Mouse (Mus musculus) spleen, adult 2 months (tissue): ENCODE measurements at regions not wholly inside any gene's neighbourhood (a gene's known extent, or its start where the extent isn't known, plus 50 kb on each side); places are given as distances from the start of the nearest gene placed in this dataset.

Experiments used
- DNase-seq, 2 experiments: peaks; one replicate each; pipeline versions ENCODE4 v3.0.0 to v3.0.0-alpha.2; 2012 to 2021; ENCODE audit warnings: low spot score in 2 of 2, low read depth in 1 of 2
- H3K27ac ChIP-seq: fragments of 200-500 bp; 2 replicates; pipeline ENCODE4 v1.5.1; 2012; ENCODE audit warnings: low read length, inconsistent platforms; ENCODE audit not compliant: insufficient read depth
- H3K27me3 ChIP-seq: fragments of 200-500 bp; 2 replicates; pipeline ENCODE4 v1.6.1; 2012; ENCODE audit warnings: mild to moderate bottlenecking, moderate library complexity, low read length, inconsistent platforms; ENCODE audit not compliant: control insufficient read depth, insufficient read depth
- H3K36me3 ChIP-seq: fragments of 200-500 bp; 2 replicates; pipeline ENCODE4 v1.6.1; 2012; ENCODE audit warnings: mild to moderate bottlenecking, low read length, inconsistent platforms; ENCODE audit not compliant: control insufficient read depth, insufficient read depth
- H3K4me1 ChIP-seq: fragments of 200-500 bp; 2 replicates; pipeline ENCODE4 v1.6.1; 2011; ENCODE audit warnings: inconsistent platforms; ENCODE audit not compliant: control insufficient read depth, insufficient read depth, insufficient read length
- H3K4me3 ChIP-seq: fragments of 200-500 bp; 2 replicates; pipeline ENCODE4 v1.5.1; 2011; ENCODE audit warnings: mild to moderate bottlenecking, inconsistent platforms; ENCODE audit not compliant: insufficient read depth, insufficient read length; ENCODE audit errors: extremely low read depth
- CTCF ChIP-seq: fragments of 200-500 bp; IDR thresholded peaks from 2 replicates; pipeline ENCODE4 v1.5.1; 2011; ENCODE audit warnings: mild to moderate bottlenecking, inconsistent platforms; ENCODE audit not compliant: insufficient read depth, insufficient read length, insufficient replicate concordance; ENCODE audit errors: extremely low read depth
- POLR2A ChIP-seq: fragments of 200-500 bp; IDR thresholded peaks from 2 replicates; pipeline ENCODE4 v1.6.1; 2011; ENCODE audit warnings: low read depth, low read length, inconsistent platforms
- WGBS: fragments of 180-500 bp; shearing (Covaris S2); methylation state at CpG from one replicate; pipeline ENCODE4 v1.1.7; 2018; 5-methylcytosine and 5-hydroxymethylcytosine counted together

GRCm38 (mm10) chr6:145310601-145311000 is 60.6 kb upstream of the Kras start:
- TF ChIP-seq POLR2A (no peak), CTCF (no peak)
- 90% methylated on average over 6 of the region's 6 CpGs for WGBS

GRCm38 (mm10) chr6:145309025-145309424 is 59.0 kb upstream of the Kras start:
- DNase-seq: no peak
- 88% methylated on average over 3 of the region's 3 CpGs for WGBS
- no peak overlapping the region for H3K27ac ChIP-seq
- H3K36me3 ChIP-seq: no peaks in the 10 kb centered on the region
- no peak for TF ChIP-seq POLR2A
- no peaks in the 10 kb centered on the region for H3K27me3 ChIP-seq
- H3K4me1 ChIP-seq: peaks cover 11% of the 10 kb centered on the region; the same call in 1 of the 2 replicates
- no peak overlapping the region for H3K4me3 ChIP-seq

More at GRCm38 (mm10) chr6:145310601-145311000, 60.6 kb upstream of the Kras start:
- Histone ChIP-seq H3K4me1 (peaks cover 9% of the 10 kb centered on the region; the same call in 1 of the 2 replicates), H3K27ac (no peak overlapping the region), H3K4me3 (no peak overlapping the region), H3K36me3 (no peaks in the 10 kb centered on the region), H3K27me3 (no peaks in the 10 kb centered on the region)
- DNase-seq: no peak

- Histone ChIP-seq H3K4me3 (peak overlapping the region; percentile 25; the same call in 1 of the 2 replicates), H3K27me3 (no peaks in the 10 kb centered on the region), H3K36me3 (no peaks in the 10 kb centered on the region), H3K4me1 (peaks cover 22% of the 10 kb centered on the region), H3K27ac (peak overlapping the region; percentile 91)
- TF ChIP-seq CTCF: no peak
- TF ChIP-seq POLR2A: no peak
- WGBS: 20% methylated on average over 8 of the region's 8 CpGs
- DNase-seq: peak; percentile 44 to 78
Observed at GRCm38 (mm10) chr6:145307237-145307636, 57.2 kb upstream of the Kras start.

- peak overlapping the region; percentile 25; the same call in 1 of the 2 replicates for H3K4me3 ChIP-seq
Observed at GRCm38 (mm10) chr6:145306331-145307124, 56.5 kb upstream of the Kras start.

GRCm38 (mm10) chr6:145305669-145306068 is 55.6 kb upstream of the Kras start:
- Histone ChIP-seq H3K4me1 (peaks cover 22% of the 10 kb centered on the region), H3K27ac (no peak overlapping the region), H3K4me3 (no peak overlapping the region), H3K36me3 (no peaks in the 10 kb centered on the region), H3K27me3 (no peaks in the 10 kb centered on the region)
- no peak for DNase-seq
- 87% methylated on average over 5 of the region's 5 CpGs for WGBS
- TF ChIP-seq POLR2A (no peak), CTCF (no peak)

More at GRCm38 (mm10) chr6:145306331-145307124, 56.5 kb upstream of the Kras start:
- WGBS: 15% methylated on average over 18 of the region's 18 CpGs
- H3K27me3 ChIP-seq: no peaks in the 10 kb centered on the region
- peak overlapping the region; percentile 91 for H3K27ac ChIP-seq
- peaks cover 22% of the 10 kb centered on the region for H3K4me1 ChIP-seq
- DNase-seq: peak; percentile 60 to 91
- no peaks in the 10 kb centered on the region for H3K36me3 ChIP-seq
- no peak for TF ChIP-seq POLR2A
- TF ChIP-seq CTCF: no peak

- WGBS: 1% methylated on average over 18 of the region's 18 CpGs
- Histone ChIP-seq H3K4me3 (peak overlapping the region; percentile 47), H3K4me1 (peaks cover 22% of the 10 kb centered on the region), H3K27ac (peak overlapping the region; percentile 48), H3K27me3 (no peaks in the 10 kb centered on the region), H3K36me3 (no peaks in the 10 kb centered on the region)
- peak; percentile 65 to 67 for DNase-seq
- no peak for TF ChIP-seq POLR2A
- no peak for TF ChIP-seq CTCF
Observed at GRCm38 (mm10) chr6:145303641-145304070, 53.6 kb upstream of the Kras start.
